Comparison of ENCODE assay signal across 8 mouse cellular contexts in genomic region chr1:105991931-105992837, GRCm38 (mm10). TPM values are rescaled to one million over a fixed set of nuclear protein-coding genes. Genes with fewer than 3 reads are reported as not detected.
A peak's percentile ranks its signal among the peaks of the same experiment; 100 is the strongest.
DNase-seq lines count a peak whose midpoint lies in the region; ATAC-seq and TF ChIP-seq lines count a peak whose summit lies in the region.

No protein-coding gene starts in this region.

- no peak for TF ChIP-seq CTCF in bone marrow, adult 2 months (IDR thresholded peaks at IDR 0.05; ENCODE audit: control insufficient read depth, insufficient read depth, low read length)

- no peaks in the 10 kb centered on the region for H3K36me3 ChIP-seq in kidney, embryonic 16.5 days (ENCODE audit: insufficient read depth, low read length)
- H3K36me3 ChIP-seq in hindbrain, embryonic 11.5 days (ENCODE audit: control insufficient read depth, insufficient read depth, low read length): no peaks in the 10 kb centered on the region
- no peaks in the 10 kb centered on the region for H3K36me3 ChIP-seq in midbrain, embryonic 13.5 days

- peaks cover 47% of the 10 kb centered on the region for H3K4me1 ChIP-seq in kidney, embryonic 16.5 days (ENCODE audit: insufficient read depth, low read length)
- peaks cover 6% of the 10 kb centered on the region for H3K4me1 ChIP-seq in bone marrow, adult 2 months (ENCODE audit: control insufficient read depth, insufficient read depth, low read length)
- no peaks in the 10 kb centered on the region for H3K4me1 ChIP-seq in hindbrain, embryonic 11.5 days (replicated peaks; ENCODE audit: control insufficient read depth, insufficient read depth, low read length)
- peaks cover 33% of the 10 kb centered on the region for H3K4me1 ChIP-seq in midbrain, embryonic 13.5 days (replicated peaks)

- peak overlapping the region; percentile 84 for H3K9ac ChIP-seq in kidney, embryonic 16.5 days (replicated peaks; ENCODE audit: low read length)
- H3K9ac ChIP-seq in hindbrain, embryonic 11.5 days (ENCODE audit: low read depth, low read length): peak overlapping the region; percentile 65
- peak overlapping the region; percentile 87 for H3K9ac ChIP-seq in midbrain, embryonic 13.5 days (replicated peaks)

- no peak for TF ChIP-seq POLR2A in bone marrow, adult 2 months (IDR thresholded peaks at IDR 0.05; ENCODE audit: borderline replicate concordance, control insufficient read depth, low read depth, low read length)

- no peaks in the 10 kb centered on the region for H3K27me3 ChIP-seq in kidney, embryonic 16.5 days (ENCODE audit: insufficient read depth, low read length)
- H3K27me3 ChIP-seq in hindbrain, embryonic 11.5 days (ENCODE audit: control insufficient read depth, insufficient read depth, low read length): no peaks in the 10 kb centered on the region
- H3K27me3 ChIP-seq in midbrain, embryonic 13.5 days: no peaks in the 10 kb centered on the region

- peak overlapping the region; percentile 84 for H3K4me2 ChIP-seq in kidney, embryonic 16.5 days (replicated peaks; ENCODE audit: low read depth, low read length)
- H3K4me2 ChIP-seq in hindbrain, embryonic 11.5 days (replicated peaks; ENCODE audit: low read depth, low read length): peak overlapping the region; percentile 93
- H3K4me2 ChIP-seq in midbrain, embryonic 13.5 days (replicated peaks): peak overlapping the region; percentile 98

- DNase-seq in kidney, postnatal 4 days: no peak
- DNase-seq in hindbrain, embryonic 11.5 days (ENCODE audit: low spot score): no peak
- no peak for DNase-seq in urinary bladder, postnatal 4 days (ENCODE audit: low spot score in 2 of 2)
- DNase-seq in right cerebral cortex, postnatal 25 days: no peak

- no peak overlapping the region; the same call in 1 of the 2 replicates for H3K27ac ChIP-seq in kidney, embryonic 16.5 days (ENCODE audit: low read length)
- peak overlapping the region; percentile 82 for H3K27ac ChIP-seq in bone marrow, adult 2 months (ENCODE audit: control insufficient read depth, insufficient read depth, low read depth, low read length, poor library complexity)
- no peak overlapping the region for H3K27ac ChIP-seq in hindbrain, embryonic 11.5 days (ENCODE audit: low read depth, low read length)
- H3K27ac ChIP-seq in midbrain, embryonic 13.5 days: no peak overlapping the region

- no peak for ATAC-seq in kidney, embryonic 16.5 days (ENCODE audit: low FRiP score, low TSS enrichment)
- ATAC-seq in hindbrain, embryonic 11.5 days (ENCODE audit: low FRiP score): no peak
- ATAC-seq in midbrain, embryonic 13.5 days: no peak
- no peak for ATAC-seq in CD4-positive, CD25-positive, alpha-beta regulatory T cell, adult 4 months

- H3K9me3 ChIP-seq in kidney, embryonic 16.5 days (ENCODE audit: low read length): no peaks in the 10 kb centered on the region
- H3K9me3 ChIP-seq in hindbrain, embryonic 11.5 days (ENCODE audit: control insufficient read depth, low read length): no peaks in the 10 kb centered on the region
- no peaks in the 10 kb centered on the region for H3K9me3 ChIP-seq in midbrain, embryonic 13.5 days

- 19% methylated on average over 17 of the region's 17 CpGs for WGBS in kidney, embryonic 16.5 days
- 7% methylated on average over 17 of the region's 17 CpGs for WGBS in bone marrow, adult 2 months
- WGBS in hindbrain, embryonic 11.5 days: 30% methylated on average over 17 of the region's 17 CpGs
- 33% methylated on average over 17 of the region's 17 CpGs for WGBS in midbrain, embryonic 13.5 days

- H3K4me3 ChIP-seq in kidney, embryonic 16.5 days (ENCODE audit: low read length): peak overlapping the region; percentile 65
- H3K4me3 ChIP-seq in bone marrow, adult 2 months (replicated peaks; ENCODE audit: control insufficient read depth, low read depth, low read length): peak overlapping the region; percentile 92
- H3K4me3 ChIP-seq in hindbrain, embryonic 11.5 days (ENCODE audit: low read depth, low read length): peak overlapping the region; percentile 66
- peak overlapping the region; percentile 90 for H3K4me3 ChIP-seq in midbrain, embryonic 13.5 days (replicated peaks)

RNA-seq across cellular contexts. Expression of gene Zcchc2, which starts 2.0 kb away (rescaled TPM):
- 3.0 and 3.8 TPM in 2 replicates for polyA plus RNA-seq in kidney, embryonic 16.5 days (2015; fragmentation: Nextera tagmentation; extraction: Ambion mirVana)
- 4.3 and 8.1 TPM in 2 replicates for polyA plus RNA-seq in bone marrow, adult 2 months (2011; ENCODE audit: insufficient read depth, insufficient read length, low replicate concordance, missing spikeins)
- polyA plus RNA-seq in hindbrain, embryonic 11.5 days (2014; fragmentation: Nextera tagmentation; extraction: Ambion mirVana): 2.3 and 2.9 TPM in 2 replicates
- 2.1 and 2.2 TPM in 2 replicates for polyA plus RNA-seq in midbrain, embryonic 13.5 days (2015; fragmentation: Nextera tagmentation; extraction: Ambion mirVana)
- polyA plus RNA-seq in CD4-positive, CD25-positive, alpha-beta regulatory T cell, adult 4 months (2017; shearing (Covaris generic)): 1 to 10 TPM; 7.3 to 8.8 TPM
